Mouse (Mus musculus) bone marrow, adult 2 months (tissue): ENCODE data around the gene Mvb12b.

Source experiments
- CTCF ChIP-seq: fragments of 200-500 bp; IDR thresholded peaks from 2 replicates; pipeline ENCODE4 v1.5.1; 2011; ENCODE audit warnings: low read length, control low read depth; ENCODE audit not compliant: control insufficient read depth, insufficient read depth
- POLR2A ChIP-seq: fragments of 200-500 bp; IDR thresholded peaks from 2 replicates; pipeline ENCODE4 v1.6.1; 2011; ENCODE audit warnings: low read depth, mild to moderate bottlenecking, control low read depth, low read length, borderline replicate concordance; ENCODE audit not compliant: control insufficient read depth

DNA sequence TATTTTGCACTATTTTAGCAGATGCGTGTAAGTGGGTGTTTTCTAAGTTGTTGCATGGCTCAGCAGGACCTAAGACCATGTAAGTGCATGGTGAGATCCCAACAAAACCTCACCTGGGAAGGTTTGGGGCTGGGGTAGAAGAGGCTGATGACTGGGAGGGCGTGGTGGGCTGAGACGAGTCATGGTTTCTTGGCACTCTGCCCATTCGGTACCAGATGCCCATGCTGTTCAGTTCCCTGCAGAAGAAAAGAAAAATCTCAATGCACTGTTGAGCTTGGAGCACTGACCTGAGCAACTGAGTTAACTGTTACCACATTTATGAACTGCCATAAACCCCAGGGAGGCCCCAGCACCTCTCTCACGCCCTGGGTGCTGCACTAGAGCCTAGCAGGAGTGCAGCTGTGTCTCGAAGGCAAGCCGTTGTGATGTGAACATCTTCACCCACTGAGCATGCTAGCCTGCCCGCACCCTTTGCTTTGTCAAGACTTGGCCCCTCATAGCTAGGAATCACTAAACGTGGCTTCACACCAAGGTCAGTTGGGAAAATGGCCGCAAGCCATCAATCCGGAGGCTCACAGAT lies 62.7 kb downstream of the Mvb12b start:
- TF ChIP-seq POLR2A = no peak
- TF ChIP-seq CTCF = no peak
